Mouse (Mus musculus) embryonic facial prominence, embryonic 12.5 days (tissue): ENCODE data around the gene Knop1. TPM values are rescaled to one million over a fixed set of nuclear protein-coding genes. Genes with fewer than 3 reads are reported as not detected.

Experiments
- polyA plus RNA-seq: library from polyadenylated mRNA; unstranded; fragments of >200 nt; fragmentation: Nextera tagmentation; extraction: Ambion mirVana; gene quantifications from 2 replicates; pipeline ENCODE4 v1.2.1, GENCODE M21; 2016

The Knop1 gene
- polyA plus RNA-seq, 1 experiment from 2014 or later, result 120 TPM

Other genes with a start within 250 kb of the Knop1 start
- gene Gde1, start 150.5 kb downstream of the Knop1 start, polyA plus RNA-seq, result 79.3 and 80.6 TPM in 2 replicates
- 28.1 and 34.3 TPM in 2 replicates for gene Ccp110, start 143.7 kb downstream of the Knop1 start, polyA plus RNA-seq
- gene Vps35l, start 116.0 kb downstream of the Knop1 start, polyA plus RNA-seq, result 76.5 and 81.1 TPM in 2 replicates
- gene Iqck, start 502 bp downstream of the Knop1 start, polyA plus RNA-seq, result 3.1 and 3.5 TPM in 2 replicates
- gene Gprc5b, start 139.0 kb upstream of the Knop1 start, polyA plus RNA-seq, result 9.2 and 10.5 TPM in 2 replicates